Mouse (Mus musculus) limb, embryonic 15.5 days (tissue): ENCODE measurements around the gene Rgmb. TPM values are rescaled to one million over a fixed set of nuclear protein-coding genes. Genes with fewer than 3 reads are reported as not detected.

Experiments used
- ATAC-seq: fragments of 200-750 bp; cut with Nextera tagmentation; 2 replicates; pipeline ENCODE4 v1.8.0; 2017; ENCODE audit warnings: low read depth, moderate TSS enrichment; ENCODE audit not compliant: insufficient number of reproducible peaks, low FRiP score, low TSS enrichment
- H3K27ac ChIP-seq: fragments of 300-500 bp; sonication (generic); 2 replicates; pipeline ENCODE4 v1.5.1; 2015; ENCODE audit warnings: moderate library complexity, mild to moderate bottlenecking, inconsistent platforms
- H3K27me3 ChIP-seq: fragments of 300-500 bp; sonication (generic); 2 replicates; pipeline ENCODE4 v1.6.1; 2015; ENCODE audit warnings: inconsistent platforms
- H3K36me3 ChIP-seq: fragments of 300-500 bp; sonication (generic); 2 replicates; pipeline ENCODE4 v1.6.1; 2015; ENCODE audit warnings: inconsistent platforms
- H3K4me1 ChIP-seq: fragments of 300-500 bp; sonication (generic); 2 replicates; pipeline ENCODE4 v1.6.1; 2015; ENCODE audit warnings: inconsistent platforms
- H3K4me2 ChIP-seq: fragments of 300-500 bp; sonication (generic); 2 replicates; pipeline ENCODE4 v1.6.1; 2015; ENCODE audit warnings: mild to moderate bottlenecking, inconsistent platforms
- H3K4me3 ChIP-seq: fragments of 300-500 bp; sonication (generic); 2 replicates; pipeline ENCODE4 v1.5.1; 2015; ENCODE audit warnings: mild to moderate bottlenecking, inconsistent platforms
- H3K9ac ChIP-seq: fragments of 300-500 bp; sonication (generic); 2 replicates; pipeline ENCODE4 v1.6.1; 2015; ENCODE audit warnings: inconsistent platforms
- H3K9me3 ChIP-seq: fragments of 300-500 bp; sonication (generic); 2 replicates; pipeline ENCODE4 v1.6.1; 2016; ENCODE audit warnings: inconsistent platforms
- WGBS: fragments of 180-500 bp; shearing (Covaris S2); methylation state at CpG from one replicate; pipeline ENCODE4 v1.1.7; 2015; 5-methylcytosine and 5-hydroxymethylcytosine counted together
- polyA plus RNA-seq: library from polyadenylated mRNA; unstranded; fragments of >200 nt; fragmentation: Nextera tagmentation; extraction: Ambion mirVana; gene quantifications from 2 replicates; pipeline ENCODE4 v1.2.1, GENCODE M21; 2015

Rgmb gene
- polyA plus RNA-seq, result 20.5 and 21.8 TPM in 2 replicates

GRCm38 (mm10) chr17:15830766-15831644, at the start of gene Rgmb:
Gene Rgmb (minus strand): TSS chr17:15831039.
- Histone ChIP-seq H3K27ac (peak within 1 kb of the TSS; percentile 89), H3K27me3 (no peaks in the 10 kb centered on the region), H3K4me1 (peaks cover 19% of the 10 kb centered on the region), H3K4me3 (peak within 1 kb of the TSS; percentile 59), H3K4me2 (peak within 1 kb of the TSS; percentile 86), H3K36me3 (no peaks in the 10 kb centered on the region), H3K9ac (peak within 1 kb of the TSS; percentile 61), H3K9me3 (no peaks in the 10 kb centered on the region)
- peak; percentile 36; the same call in 1 of the 2 replicates for ATAC-seq
- WGBS, result 2% methylated on average over 50 of the region's 55 CpGs

- WGBS, result 57% methylated on average over 6 of the region's 6 CpGs
- Histone ChIP-seq H3K27me3 (no peaks in the 10 kb centered on the region), H3K4me3 (no peak overlapping the region), H3K36me3 (no peaks in the 10 kb centered on the region), H3K9ac (no peak overlapping the region), H3K4me2 (no peak overlapping the region), H3K27ac (no peak overlapping the region), H3K9me3 (no peaks in the 10 kb centered on the region), H3K4me1 (no peaks in the 10 kb centered on the region)
- no peak for ATAC-seq
These were observed 43.9 kb upstream of the Rgmb start for GRCm38 (mm10) chr17:15874765-15875164.

GRCm38 (mm10) chr17:15872093-15872492, 41.3 kb upstream of the Rgmb start:
- ATAC-seq, result no peak
- no peaks in the 10 kb centered on the region for H3K27me3 ChIP-seq

GRCm38 (mm10) chr17:15865249-15865648, 34.4 kb upstream of the Rgmb start:
- no peak overlapping the region for H3K9ac ChIP-seq
- no peak for ATAC-seq
- H3K4me2 ChIP-seq, result no peak overlapping the region
- no peaks in the 10 kb centered on the region for H3K27me3 ChIP-seq
- no peak overlapping the region for H3K27ac ChIP-seq
- H3K4me3 ChIP-seq, result no peak overlapping the region
- no peaks in the 10 kb centered on the region for H3K4me1 ChIP-seq
- 80% methylated on average over 1 of the region's 1 CpGs for WGBS
- no peaks in the 10 kb centered on the region for H3K36me3 ChIP-seq
- no peaks in the 10 kb centered on the region for H3K9me3 ChIP-seq

More at GRCm38 (mm10) chr17:15872093-15872492, 41.3 kb upstream of the Rgmb start:
- Histone ChIP-seq H3K4me3 (no peak overlapping the region), H3K36me3 (no peaks in the 10 kb centered on the region), H3K4me2 (no peak overlapping the region), H3K4me1 (no peaks in the 10 kb centered on the region), H3K27ac (no peak overlapping the region), H3K9ac (no peak overlapping the region), H3K9me3 (no peaks in the 10 kb centered on the region)

- 69% methylated on average over 4 of the region's 4 CpGs for WGBS
- H3K4me1 ChIP-seq, result no peaks in the 10 kb centered on the region
These were observed 31.5 kb upstream of the Rgmb start for GRCm38 (mm10) chr17:15862355-15862754.

GRCm38 (mm10) chr17:15853121-15853520, 22.3 kb upstream of the Rgmb start:
- Histone ChIP-seq H3K4me2 (no peak overlapping the region), H3K36me3 (no peaks in the 10 kb centered on the region), H3K27me3 (no peaks in the 10 kb centered on the region), H3K27ac (no peak overlapping the region), H3K9ac (no peak overlapping the region), H3K9me3 (no peaks in the 10 kb centered on the region), H3K4me3 (no peak overlapping the region), H3K4me1 (no peaks in the 10 kb centered on the region)
- 70% methylated on average over 2 of the region's 2 CpGs for WGBS
- no peak for ATAC-seq

More at GRCm38 (mm10) chr17:15862355-15862754, 31.5 kb upstream of the Rgmb start:
- Histone ChIP-seq H3K36me3 (no peaks in the 10 kb centered on the region), H3K4me3 (no peak overlapping the region), H3K27ac (no peak overlapping the region), H3K27me3 (no peaks in the 10 kb centered on the region), H3K4me2 (no peak overlapping the region), H3K9ac (no peak overlapping the region), H3K9me3 (no peaks in the 10 kb centered on the region)
- no peak for ATAC-seq

GRCm38 (mm10) chr17:15850544-15850943, 19.7 kb upstream of the Rgmb start:
- no peak overlapping the region for H3K27ac ChIP-seq
- H3K36me3 ChIP-seq, result no peaks in the 10 kb centered on the region
- no peak for ATAC-seq
- no peaks in the 10 kb centered on the region for H3K4me1 ChIP-seq
- no peak overlapping the region for H3K4me3 ChIP-seq
- H3K9ac ChIP-seq, result no peak overlapping the region
- H3K9me3 ChIP-seq, result no peaks in the 10 kb centered on the region
- H3K27me3 ChIP-seq, result no peaks in the 10 kb centered on the region
- H3K4me2 ChIP-seq, result no peak overlapping the region
- 71% methylated on average over 3 of the region's 3 CpGs for WGBS

GRCm38 (mm10) chr17:15841425-15841824, 10.6 kb upstream of the Rgmb start:
- H3K9me3 ChIP-seq, result no peaks in the 10 kb centered on the region
- H3K4me3 ChIP-seq, result no peak overlapping the region
- H3K4me2 ChIP-seq, result no peak overlapping the region
- no peaks in the 10 kb centered on the region for H3K36me3 ChIP-seq
- ATAC-seq, result no peak
- H3K9ac ChIP-seq, result no peak overlapping the region
- H3K27ac ChIP-seq, result no peak overlapping the region
- 77% methylated on average over 2 of the region's 2 CpGs for WGBS
- H3K4me1 ChIP-seq, result no peaks in the 10 kb centered on the region
- no peaks in the 10 kb centered on the region for H3K27me3 ChIP-seq

- 39% methylated on average over 5 of the region's 5 CpGs for WGBS
- no peaks in the 10 kb centered on the region for H3K9me3 ChIP-seq
- no peak for ATAC-seq
- peaks cover 19% of the 10 kb centered on the region for H3K4me1 ChIP-seq
- no peak overlapping the region for H3K4me3 ChIP-seq
- H3K36me3 ChIP-seq, result no peaks in the 10 kb centered on the region
- no peak overlapping the region for H3K4me2 ChIP-seq
- H3K27ac ChIP-seq, result no peak overlapping the region
- H3K9ac ChIP-seq, result no peak overlapping the region
- H3K27me3 ChIP-seq, result no peaks in the 10 kb centered on the region
These were observed 1.6 kb upstream of the Rgmb start for GRCm38 (mm10) chr17:15832398-15832797.

GRCm38 (mm10) chr17:15831810-15832209, 971 bp upstream of the Rgmb start:
- ATAC-seq, result no peak
- WGBS, result 18% methylated on average over 8 of the region's 8 CpGs

GRCm38 (mm10) chr17:15830171-15830765, 571 bp downstream of the Rgmb start:
- Histone ChIP-seq H3K9me3 (no peaks in the 10 kb centered on the region), H3K27ac (peak overlapping the region; percentile 89), H3K27me3 (no peaks in the 10 kb centered on the region), H3K36me3 (no peaks in the 10 kb centered on the region), H3K4me3 (peak overlapping the region; percentile 59), H3K9ac (peak overlapping the region; percentile 61), H3K4me2 (peak overlapping the region; percentile 86), H3K4me1 (peaks cover 19% of the 10 kb centered on the region)
- under 1% methylated on average over 34 of the region's 34 CpGs for WGBS
- no peak; the same call in 1 of the 2 replicates for ATAC-seq

More at GRCm38 (mm10) chr17:15831810-15832209, 971 bp upstream of the Rgmb start:
- Histone ChIP-seq H3K36me3 (no peaks in the 10 kb centered on the region), H3K27ac (no peak overlapping the region), H3K4me3 (no peak overlapping the region), H3K4me2 (no peak overlapping the region), H3K4me1 (peaks cover 19% of the 10 kb centered on the region), H3K9me3 (no peaks in the 10 kb centered on the region), H3K9ac (no peak overlapping the region), H3K27me3 (no peaks in the 10 kb centered on the region)
